Mouse (Mus musculus): Measurements from ENCODE around the gene Ndufs2. TPM values are rescaled to one million over a fixed set of nuclear protein-coding genes. Genes with fewer than 3 reads are reported as not detected.
A peak's percentile ranks its signal among the peaks of the same experiment; 100 is the strongest.

Ndufs2 gene
- total and polyA plus RNA-seq, 2 experiments from 2014 or later: 203 to 219 TPM

GRCm38 (mm10) chr1:171209409-171209808 lies 41.8 kb downstream of the Ndufs2 start:
- ATAC-seq (no peak), DNase-seq (no peak)
- Histone ChIP-seq H3K27ac (ENCODE audit: low read depth, low read length) (no peak overlapping the region), H3K9ac (no peak overlapping the region), H3K4me1 (ENCODE audit: insufficient read depth) (no peaks in the 10 kb centered on the region), H3K36me3 (ENCODE audit: insufficient read depth) (no peaks in the 10 kb centered on the region), H3K27me3 (ENCODE audit: insufficient read depth, low read length) (no peaks in the 10 kb centered on the region), H3K9me3 (ENCODE audit: low read length) (no peaks in the 10 kb centered on the region), H3K4me2 (ENCODE audit: low read depth) (no peak overlapping the region), H3K4me3 (ENCODE audit: low read depth, low read length) (no peak overlapping the region)
- TF ChIP-seq CTCF (IDR thresholded peaks at IDR 0.05; ENCODE audit: low read depth): no peak
- WGBS: 6% methylated on average over 4 of the region's 4 CpGs

DNA sequence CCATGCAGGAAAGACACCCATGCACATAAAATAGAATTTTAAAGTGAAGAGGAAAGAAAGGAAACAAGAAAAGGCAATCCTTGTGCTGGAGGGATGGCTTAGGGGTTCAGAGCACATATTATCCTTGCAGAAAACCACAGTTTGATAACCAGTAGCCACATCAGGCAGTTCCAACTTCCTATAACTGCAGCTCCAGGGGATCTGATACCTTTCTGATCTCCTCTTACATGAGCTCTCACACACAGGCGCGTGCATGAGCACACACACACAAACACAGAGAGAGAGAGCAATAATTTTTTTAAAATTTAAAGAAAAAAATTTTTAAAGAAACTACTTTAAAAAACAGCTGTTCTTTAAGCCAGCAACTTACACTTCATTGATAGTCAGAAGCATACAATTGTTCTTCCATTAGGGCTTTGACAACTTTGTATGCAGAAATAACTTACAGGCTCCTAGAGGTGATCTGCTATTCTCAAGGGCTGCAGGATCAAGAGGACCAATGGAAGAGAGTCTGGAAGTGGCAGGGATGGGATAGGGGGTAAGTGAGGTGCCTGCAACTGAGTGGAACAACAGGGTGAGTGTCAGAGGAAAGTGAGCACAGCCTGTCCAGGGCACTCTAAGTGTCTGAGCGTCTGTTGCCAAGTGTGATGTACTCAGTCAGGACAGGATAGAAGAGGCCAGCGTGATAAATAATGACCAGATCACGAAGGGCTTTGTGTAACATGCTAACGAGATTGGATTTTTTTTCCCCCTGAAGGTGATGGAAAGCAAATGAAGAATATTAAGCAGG lies 45.3 kb downstream of the Ndufs2 start:
- Histone ChIP-seq H3K4me3 (ENCODE audit: low read depth, low read length) (no peak overlapping the region), H3K27ac (ENCODE audit: low read depth, low read length) (no peak overlapping the region), H3K4me2 (ENCODE audit: low read depth) (no peak overlapping the region), H3K27me3 (ENCODE audit: insufficient read depth, low read length) (no peaks in the 10 kb centered on the region), H3K9ac (no peak overlapping the region), H3K4me1 (ENCODE audit: insufficient read depth) (no peaks in the 10 kb centered on the region), H3K36me3 (ENCODE audit: insufficient read depth) (no peaks in the 10 kb centered on the region), H3K9me3 (ENCODE audit: low read length) (no peaks in the 10 kb centered on the region)
- ATAC-seq: no peak
- DNase-seq: no peak
- 52% methylated on average over 6 of the region's 6 CpGs for WGBS
- TF ChIP-seq CTCF (IDR thresholded peaks at IDR 0.05; ENCODE audit: low read depth): no peak

GRCm38 (mm10) chr1:171204249-171204644 lies 46.9 kb downstream of the Ndufs2 start:
- no peak for ATAC-seq
- TF ChIP-seq CTCF (IDR thresholded peaks at IDR 0.05; ENCODE audit: low read depth): no peak
- Histone ChIP-seq H3K4me3 (ENCODE audit: low read depth, low read length) (no peak overlapping the region), H3K27ac (ENCODE audit: low read depth, low read length) (no peak overlapping the region), H3K27me3 (ENCODE audit: insufficient read depth, low read length) (no peaks in the 10 kb centered on the region), H3K4me1 (ENCODE audit: insufficient read depth) (no peaks in the 10 kb centered on the region), H3K9ac (no peak overlapping the region), H3K36me3 (ENCODE audit: insufficient read depth) (no peaks in the 10 kb centered on the region), H3K4me2 (ENCODE audit: low read depth) (no peak overlapping the region), H3K9me3 (ENCODE audit: low read length) (no peaks in the 10 kb centered on the region)
- WGBS: 66% methylated on average over 7 of the region's 7 CpGs
- DNase-seq: no peak

GRCm38 (mm10) chr1:171203471-171204248 lies 47.5 kb downstream of the Ndufs2 start:
- no peak overlapping the region for H3K4me2 ChIP-seq (ENCODE audit: low read depth)
- no peaks in the 10 kb centered on the region for H3K9me3 ChIP-seq (ENCODE audit: low read length)
- ATAC-seq: no peak
- 53% methylated on average over 11 of the region's 11 CpGs for WGBS
- H3K27ac ChIP-seq (ENCODE audit: low read depth, low read length): no peak overlapping the region
- no peaks in the 10 kb centered on the region for H3K4me1 ChIP-seq (ENCODE audit: insufficient read depth)
- no peak for TF ChIP-seq CTCF (IDR thresholded peaks at IDR 0.05; ENCODE audit: low read depth)
- no peak for DNase-seq
- no peaks in the 10 kb centered on the region for H3K27me3 ChIP-seq (ENCODE audit: insufficient read depth, low read length)
- H3K4me3 ChIP-seq (ENCODE audit: low read depth, low read length): no peak overlapping the region
- no peak overlapping the region for H3K9ac ChIP-seq
- H3K36me3 ChIP-seq (ENCODE audit: insufficient read depth): no peaks in the 10 kb centered on the region

DNA sequence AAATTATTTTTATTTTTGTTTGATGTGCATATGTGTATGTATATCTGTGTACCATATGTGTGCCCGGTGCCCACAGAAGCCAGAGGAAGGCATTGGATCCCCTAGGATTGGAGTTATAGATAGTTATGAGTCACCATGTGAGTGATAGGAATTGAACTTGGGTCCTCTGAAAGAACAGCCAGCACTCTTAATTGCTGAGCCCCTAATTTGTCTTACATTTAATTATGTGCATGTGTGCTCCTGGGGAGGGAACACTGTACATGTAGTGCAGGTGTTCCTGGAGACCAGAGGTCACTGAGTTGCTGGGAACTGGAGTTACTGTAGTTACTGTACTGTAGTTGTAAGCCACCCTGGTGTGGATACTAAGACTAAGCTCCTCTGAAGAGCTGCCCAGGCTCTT lies 50.4 kb downstream of the Ndufs2 start:
- 0 out of 2 replicates have a peak, but pooled peaks cover under 1% of the 10 kb centered on the region for H3K4me1 ChIP-seq (ENCODE audit: insufficient read depth)
- no peak overlapping the region for H3K9ac ChIP-seq
- no peak for TF ChIP-seq CTCF (IDR thresholded peaks at IDR 0.05; ENCODE audit: low read depth)
- H3K27me3 ChIP-seq (ENCODE audit: insufficient read depth, low read length): peaks cover 9% of the 10 kb centered on the region; the same call in 1 of the 2 replicates
- no peaks in the 10 kb centered on the region for H3K9me3 ChIP-seq (ENCODE audit: low read length)
- DNase-seq (no peak), ATAC-seq (no peak)
- H3K4me3 ChIP-seq (ENCODE audit: low read depth, low read length): no peak overlapping the region
- WGBS: 96% methylated on average over 1 of the region's 1 CpGs
- H3K4me2 ChIP-seq (ENCODE audit: low read depth): no peak overlapping the region
- no peaks in the 10 kb centered on the region for H3K36me3 ChIP-seq (ENCODE audit: insufficient read depth)
- no peak overlapping the region for H3K27ac ChIP-seq (ENCODE audit: low read depth, low read length)

DNA sequence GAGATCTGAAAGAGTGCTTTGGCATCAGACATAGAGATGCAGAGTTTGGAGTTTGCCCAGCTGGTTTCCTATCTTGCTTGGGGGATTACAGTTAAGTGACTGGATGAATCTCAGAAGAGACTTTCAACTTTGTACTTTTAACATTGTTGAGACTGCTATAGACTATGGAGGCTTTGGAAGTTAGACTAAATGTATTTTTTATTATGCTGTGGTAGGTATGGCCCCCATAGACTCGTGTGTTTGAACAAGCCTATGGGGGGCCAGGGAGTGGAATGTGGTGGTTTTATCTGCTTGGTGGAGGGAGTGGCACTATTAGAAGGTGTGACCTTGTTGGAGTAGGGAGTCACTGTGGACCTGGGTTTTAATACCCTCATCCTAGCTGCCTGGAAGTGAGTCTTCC lies 51.7 kb downstream of the Ndufs2 start:
- H3K9me3 ChIP-seq (ENCODE audit: low read length): no peaks in the 10 kb centered on the region
- peaks cover 10% of the 10 kb centered on the region for H3K27me3 ChIP-seq (ENCODE audit: insufficient read depth, low read length)
- no peak overlapping the region for H3K4me3 ChIP-seq (ENCODE audit: low read depth, low read length)
- ATAC-seq: no peak
- DNase-seq: no peak
- no peak overlapping the region for H3K27ac ChIP-seq (ENCODE audit: low read depth, low read length)
- H3K4me1 ChIP-seq (ENCODE audit: insufficient read depth): 0 out of 2 replicates have a peak, but pooled peaks cover 5% of the 10 kb centered on the region
- no peak overlapping the region for H3K4me2 ChIP-seq (ENCODE audit: low read depth)
- 54% methylated on average over 1 of the region's 1 CpGs for WGBS
- H3K9ac ChIP-seq: no peak overlapping the region
- no peaks in the 10 kb centered on the region for H3K36me3 ChIP-seq (ENCODE audit: insufficient read depth)
- TF ChIP-seq CTCF (IDR thresholded peaks at IDR 0.05; ENCODE audit: low read depth): no peak

DNA sequence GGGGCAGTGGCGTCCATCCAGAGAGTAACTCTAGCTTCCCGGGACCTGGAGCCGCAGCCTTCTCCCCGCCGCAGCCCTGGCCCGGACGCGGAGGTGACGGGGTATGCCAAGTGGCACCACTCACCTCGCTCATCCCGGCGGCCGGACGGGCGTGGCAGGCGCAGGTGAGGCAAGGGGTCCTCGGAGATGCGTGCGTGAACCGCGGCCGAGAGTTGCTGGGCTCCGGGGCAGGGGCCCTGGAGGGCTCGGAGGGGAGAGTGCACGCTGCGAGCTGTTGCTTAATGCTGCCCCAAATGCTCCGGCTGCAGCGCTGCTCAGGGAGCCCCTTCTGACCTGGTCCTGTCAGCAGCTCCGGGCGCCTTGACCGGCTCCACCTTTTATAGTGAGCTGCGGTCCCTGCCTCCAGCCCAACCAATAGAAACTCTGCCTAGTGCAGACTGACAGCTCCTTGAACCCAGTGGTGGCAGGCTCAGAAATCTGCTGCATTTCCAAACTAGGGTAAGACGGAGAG lies 55.2 kb downstream of the Ndufs2 start, which contains the start of gene Pcp4l1:
Pcp4l1 (minus strand) TSS at position 382 of the 511 bp plus-strand sequence.
- peaks cover 31% of the 10 kb centered on the region for H3K27me3 ChIP-seq (ENCODE audit: insufficient read depth, low read length)
- DNase-seq (peak; percentile 62), ATAC-seq (peak; percentile 92)
- peak within 1 kb of the TSS; percentile 56 for H3K4me3 ChIP-seq (ENCODE audit: low read depth, low read length)
- 2% methylated on average over 33 of the region's 33 CpGs for WGBS
- no peak within 1 kb of the TSS for H3K27ac ChIP-seq (ENCODE audit: low read depth, low read length)
- H3K9ac ChIP-seq: peak within 1 kb of the TSS; percentile 56
- peaks cover 10% of the 10 kb centered on the region; the same call in 1 of the 2 replicates for H3K4me1 ChIP-seq (ENCODE audit: insufficient read depth)
- peak; percentile 3; the same call in 1 of the 2 replicates for TF ChIP-seq CTCF (IDR thresholded peaks at IDR 0.05; ENCODE audit: low read depth)
- no peaks in the 10 kb centered on the region for H3K9me3 ChIP-seq (ENCODE audit: low read length)
- H3K36me3 ChIP-seq (ENCODE audit: insufficient read depth): no peaks in the 10 kb centered on the region
- peak within 1 kb of the TSS; percentile 100 for H3K4me2 ChIP-seq (ENCODE audit: low read depth)

All from forebrain, postnatal 0 days (tissue).